Mouse (Mus musculus) heart, embryonic 16.5 days (tissue): ENCODE measurements around the gene Prkn. TPM values are rescaled to one million over a fixed set of nuclear protein-coding genes. Genes with fewer than 3 reads are reported as not detected.

Experiments used
- ATAC-seq: fragments of 200-750 bp; cut with Nextera tagmentation; replicated peaks from 2 replicates; pipeline ENCODE4 v1.8.0; 2017; ENCODE audit warnings: moderate number of reproducible peaks; ENCODE audit not compliant: insufficient read depth, low FRiP score; ENCODE audit errors: extremely low read depth
- H3K27ac ChIP-seq: fragments of 300-500 bp; sonication (generic); 2 replicates; pipeline ENCODE4 v1.5.1; 2014; ENCODE audit warnings: mild to moderate bottlenecking, low read length, control low read depth, moderate library complexity
- H3K27me3 ChIP-seq: fragments of 300-500 bp; sonication (generic); 2 replicates; pipeline ENCODE4 v1.6.1; 2014; ENCODE audit warnings: low read length, mixed read lengths; ENCODE audit not compliant: control insufficient read depth, insufficient read depth
- H3K36me3 ChIP-seq: fragments of 300-500 bp; sonication (generic); 2 replicates; pipeline ENCODE4 v1.6.1; 2014; ENCODE audit not compliant: control insufficient read depth, insufficient read depth
- H3K4me1 ChIP-seq: fragments of 300-500 bp; sonication (generic); 2 replicates; pipeline ENCODE4 v1.6.1; 2014; ENCODE audit warnings: low read length, mixed read lengths; ENCODE audit not compliant: control insufficient read depth, insufficient read depth
- H3K4me2 ChIP-seq: fragments of 300-500 bp; sonication (generic); 2 replicates; pipeline ENCODE4 v1.6.1; 2014; ENCODE audit warnings: low read depth, mild to moderate bottlenecking, control low read depth, low read length
- H3K4me3 ChIP-seq: fragments of 300-500 bp; sonication (generic); 2 replicates; pipeline ENCODE4 v1.5.1; 2014; ENCODE audit warnings: mild to moderate bottlenecking, control low read depth, low read length
- H3K9ac ChIP-seq: fragments of 300-500 bp; sonication (generic); 2 replicates; pipeline ENCODE4 v1.6.1; 2014; ENCODE audit warnings: low read length, control low read depth
- H3K9me3 ChIP-seq: fragments of 300-500 bp; sonication (generic); replicated peaks from 2 replicates; pipeline ENCODE4 v1.6.1; 2016; ENCODE audit warnings: low read length; ENCODE audit not compliant: control insufficient read depth
- WGBS: fragments of 180-500 bp; shearing (Covaris S2); extraction: QIAGEN DNeasy Blood & Tissue Kit; methylation state at CpG from one replicate; pipeline ENCODE4 v1.1.7; 2014; 5-methylcytosine and 5-hydroxymethylcytosine counted together
- polyA plus RNA-seq: library from polyadenylated mRNA; unstranded; fragments of >200 nt; fragmentation: Nextera tagmentation; extraction: Ambion mirVana; gene quantifications from 2 replicates; pipeline ENCODE4 v1.2.1, GENCODE M21; 2015

The Prkn gene
- polyA plus RNA-seq, 1 experiment from 2014 or later, result 2.4 TPM

DNA sequence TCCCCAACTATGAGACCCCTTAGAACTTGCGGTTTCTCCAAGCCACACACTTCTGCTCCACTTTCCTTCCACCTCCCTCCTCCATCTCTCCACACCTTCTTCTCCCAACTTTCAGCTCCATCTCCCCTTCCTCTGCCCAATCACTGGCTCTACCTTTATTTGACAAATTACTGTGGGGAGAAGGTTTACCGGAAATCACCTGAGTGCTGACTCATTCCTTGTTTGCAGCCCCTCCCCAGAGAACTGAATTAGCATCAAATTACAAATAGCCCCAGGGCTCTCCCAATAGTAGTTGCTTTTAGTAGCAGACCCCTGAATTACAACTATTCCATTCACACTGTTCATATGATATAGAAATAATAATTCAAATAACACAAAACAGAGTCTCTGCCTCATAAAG, 1036.1 kb downstream of the Prkn start:
- H3K27me3 ChIP-seq, result no peaks in the 10 kb centered on the region
- ATAC-seq, result no peak
- H3K4me1 ChIP-seq, result no peaks in the 10 kb centered on the region
- WGBS, result 68% methylated on average over 2 of the region's 2 CpGs
- H3K27ac ChIP-seq, result no peak overlapping the region
- no peaks in the 10 kb centered on the region for H3K9me3 ChIP-seq
- H3K9ac ChIP-seq, result no peak overlapping the region
- no peaks in the 10 kb centered on the region for H3K36me3 ChIP-seq
- H3K4me2 ChIP-seq, result no peak overlapping the region
- H3K4me3 ChIP-seq, result no peak overlapping the region

GRCm38 (mm10) chr17:11881110-11881820, 1041.1 kb downstream of the Prkn start:
- no peaks in the 10 kb centered on the region for H3K27me3 ChIP-seq
- ATAC-seq, result no peak
- H3K36me3 ChIP-seq, result no peaks in the 10 kb centered on the region
- H3K4me3 ChIP-seq, result no peak overlapping the region
- no peak overlapping the region for H3K4me2 ChIP-seq
- H3K27ac ChIP-seq, result no peak overlapping the region
- H3K9me3 ChIP-seq, result no peaks in the 10 kb centered on the region
- no peak overlapping the region for H3K9ac ChIP-seq
- 81% methylated on average over 5 of the region's 5 CpGs for WGBS
- H3K4me1 ChIP-seq, result no peaks in the 10 kb centered on the region

DNA sequence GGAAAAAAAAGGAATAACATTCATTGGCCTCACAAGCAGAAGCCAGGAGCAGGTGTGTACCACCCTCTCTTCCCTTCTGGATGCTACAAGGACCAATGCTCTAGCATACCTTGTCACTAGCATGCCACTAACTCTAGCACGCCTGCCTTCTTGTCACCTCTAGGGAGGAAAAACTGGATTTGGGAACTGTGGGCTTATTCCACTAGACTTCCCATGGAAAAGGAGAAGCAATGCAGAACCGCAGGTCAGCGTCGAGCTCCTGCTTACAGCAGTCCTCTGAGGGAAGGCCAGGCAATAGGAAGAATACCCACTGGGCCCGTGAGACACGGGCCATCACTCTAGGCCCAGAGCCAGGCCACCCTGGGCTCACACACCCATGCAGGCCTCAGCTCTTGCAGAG, 1045.4 kb downstream of the Prkn start:
- H3K9me3 ChIP-seq, result no peaks in the 10 kb centered on the region
- no peak overlapping the region for H3K4me3 ChIP-seq
- H3K27me3 ChIP-seq, result no peaks in the 10 kb centered on the region
- no peak overlapping the region for H3K27ac ChIP-seq
- no peak overlapping the region for H3K4me2 ChIP-seq
- no peak for ATAC-seq
- no peaks in the 10 kb centered on the region for H3K36me3 ChIP-seq
- H3K9ac ChIP-seq, result no peak overlapping the region
- H3K4me1 ChIP-seq, result no peaks in the 10 kb centered on the region
- WGBS, result 86% methylated on average over 6 of the region's 6 CpGs

DNA sequence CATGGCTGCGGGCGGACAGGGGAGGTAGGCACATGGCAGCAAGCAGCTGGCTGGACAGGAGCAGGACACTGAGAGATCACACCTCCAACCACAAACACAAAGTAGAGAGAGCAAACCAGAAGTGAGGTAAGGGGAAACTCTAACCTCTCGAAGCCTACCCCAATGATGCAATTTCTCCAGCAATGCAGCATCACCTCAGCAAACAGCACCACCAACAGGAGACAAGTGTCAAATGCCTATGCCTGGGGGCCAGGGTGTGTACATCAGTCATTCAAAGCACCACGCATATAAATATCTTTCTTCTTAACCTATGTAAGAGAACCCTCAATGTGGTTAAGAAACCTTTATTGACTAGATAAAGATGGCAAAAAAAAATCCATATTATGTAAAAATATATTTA, 1046.8 kb downstream of the Prkn start:
- Histone ChIP-seq H3K4me1 (no peaks in the 10 kb centered on the region), H3K27me3 (no peaks in the 10 kb centered on the region), H3K36me3 (no peaks in the 10 kb centered on the region), H3K4me2 (no peak overlapping the region), H3K9me3 (no peaks in the 10 kb centered on the region), H3K4me3 (no peak overlapping the region), H3K9ac (no peak overlapping the region), H3K27ac (no peak overlapping the region)
- 80% methylated on average over 4 of the region's 4 CpGs for WGBS
- no peak for ATAC-seq

GRCm38 (mm10) chr17:11887591-11888205, 1047.5 kb downstream of the Prkn start:
- Histone ChIP-seq H3K4me1 (no peaks in the 10 kb centered on the region), H3K9ac (no peak overlapping the region), H3K9me3 (no peaks in the 10 kb centered on the region), H3K36me3 (no peaks in the 10 kb centered on the region), H3K4me2 (no peak overlapping the region), H3K27me3 (no peaks in the 10 kb centered on the region), H3K27ac (no peak overlapping the region), H3K4me3 (no peak overlapping the region)
- WGBS, result 68% methylated on average over 12 of the region's 12 CpGs
- no peak for ATAC-seq

DNA sequence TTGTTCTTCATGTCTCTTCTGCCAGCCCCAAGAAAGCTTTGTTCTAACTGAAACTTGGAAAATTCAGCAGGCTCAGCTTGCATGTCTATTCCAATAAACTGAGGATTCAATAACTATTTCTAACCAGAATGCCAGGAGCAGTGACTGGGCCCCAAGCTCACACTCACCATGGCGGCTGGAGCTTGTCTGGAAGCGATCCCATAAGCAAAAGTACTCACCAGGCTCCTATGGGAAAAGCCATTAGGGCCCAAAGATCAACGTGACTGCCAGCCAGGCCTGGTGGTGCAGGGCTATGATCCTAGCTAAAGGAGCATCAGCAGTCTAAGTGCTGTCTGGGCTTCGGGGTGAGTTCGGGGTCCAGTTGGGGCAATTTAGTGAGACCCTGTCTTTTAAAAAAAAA, 1048.6 kb downstream of the Prkn start:
- Histone ChIP-seq H3K4me1 (no peaks in the 10 kb centered on the region), H3K27me3 (no peaks in the 10 kb centered on the region), H3K4me3 (no peak overlapping the region), H3K27ac (no peak overlapping the region), H3K9me3 (no peaks in the 10 kb centered on the region), H3K9ac (no peak overlapping the region), H3K4me2 (no peak overlapping the region), H3K36me3 (no peaks in the 10 kb centered on the region)
- ATAC-seq, result no peak
- WGBS, result 77% methylated on average over 5 of the region's 5 CpGs

- Histone ChIP-seq H3K9me3 (no peaks in the 10 kb centered on the region), H3K9ac (no peak overlapping the region), H3K27ac (no peak overlapping the region), H3K4me3 (no peak overlapping the region), H3K36me3 (no peaks in the 10 kb centered on the region), H3K4me2 (no peak overlapping the region), H3K4me1 (no peaks in the 10 kb centered on the region), H3K27me3 (no peaks in the 10 kb centered on the region)
- 81% methylated on average over 7 of the region's 7 CpGs for WGBS
- ATAC-seq, result no peak
These were observed 1060.1 kb downstream of the Prkn start for GRCm38 (mm10) chr17:11900300-11900699.

GRCm38 (mm10) chr17:11901731-11902130, 1061.5 kb downstream of the Prkn start:
- 64% methylated on average over 3 of the region's 3 CpGs for WGBS
- no peaks in the 10 kb centered on the region for H3K36me3 ChIP-seq
- no peak overlapping the region for H3K4me2 ChIP-seq
- no peaks in the 10 kb centered on the region for H3K9me3 ChIP-seq
- no peaks in the 10 kb centered on the region for H3K4me1 ChIP-seq
- no peaks in the 10 kb centered on the region for H3K27me3 ChIP-seq
- no peak overlapping the region for H3K9ac ChIP-seq
- no peak overlapping the region for H3K27ac ChIP-seq
- H3K4me3 ChIP-seq, result no peak overlapping the region
- ATAC-seq, result no peak

DNA sequence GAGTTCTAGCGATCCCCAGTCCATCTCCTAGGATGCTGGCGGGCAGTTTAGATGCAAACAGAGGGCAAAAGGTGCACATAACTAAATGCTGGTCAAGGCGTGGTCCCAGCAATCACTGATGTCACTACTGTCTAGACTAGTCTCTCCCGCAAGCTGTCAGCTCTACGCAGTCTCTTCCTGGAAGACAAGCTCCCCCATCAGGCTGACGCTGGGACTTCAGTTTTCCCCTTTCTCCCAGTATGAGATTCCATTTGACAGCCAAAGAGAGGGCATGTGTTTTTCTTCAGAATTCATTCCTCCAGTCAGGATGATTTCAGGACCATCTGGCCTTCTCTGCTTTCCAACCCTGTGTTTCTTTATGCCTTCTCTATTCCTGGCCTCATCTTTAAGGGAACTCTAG, 1062.8 kb downstream of the Prkn start:
- 41% methylated on average over 6 of the region's 6 CpGs for WGBS
- Histone ChIP-seq H3K4me2 (no peak overlapping the region), H3K27ac (no peak overlapping the region), H3K4me3 (no peak overlapping the region), H3K9me3 (peaks cover 3% of the 10 kb centered on the region; the same call in 1 of the 2 replicates), H3K27me3 (no peaks in the 10 kb centered on the region), H3K4me1 (no peaks in the 10 kb centered on the region), H3K9ac (no peak overlapping the region), H3K36me3 (no peaks in the 10 kb centered on the region)
- no peak for ATAC-seq
